Mouse (Mus musculus): ENCODE measurements around the gene Irf9. TPM values are rescaled to one million over a fixed set of nuclear protein-coding genes. Genes with fewer than 3 reads are reported as not detected.

The Irf9 gene
- total and polyA plus RNA-seq, 3 experiments: 31.2 to 64.3 (median 39.6) TPM

DNA sequence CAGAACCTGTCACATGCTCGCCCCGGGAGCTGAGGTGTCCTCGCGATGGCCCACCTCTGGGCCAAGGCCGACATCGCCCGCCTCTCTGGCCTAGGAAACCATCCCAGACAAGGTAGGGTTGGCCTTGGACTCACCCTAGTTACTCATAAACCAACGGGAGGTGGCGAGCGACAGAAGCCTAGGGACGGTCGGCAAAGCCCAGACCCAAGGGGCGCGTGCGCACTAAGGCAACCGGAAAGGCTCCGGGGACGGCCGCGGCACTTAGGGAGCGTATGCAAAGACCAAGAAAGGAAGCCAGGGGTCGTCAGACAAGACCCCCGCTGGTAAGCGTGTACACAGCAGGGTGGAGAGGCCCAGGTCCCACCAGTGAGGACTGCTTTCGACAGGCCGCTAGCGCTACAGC lies 43.6 kb upstream of the Irf9 start, which contains the start of gene Dcaf11:
Gene Dcaf11 (plus strand): TSS at position 208 of the 403 bp plus-strand sequence.
- no peak for TF ChIP-seq TAL1 (conservative IDR thresholded peaks at IDR 0.05; ENCODE audit: low read depth, low read length)
- Histone ChIP-seq H3K36me3 (replicated peaks) (peaks cover 37% of the 10 kb centered on the region), H3K27me3 (ENCODE audit: insufficient read depth, low read length) (no peaks in the 10 kb centered on the region), H3K9me3 (replicated peaks) (no peaks in the 10 kb centered on the region), H3K4me3 (ENCODE audit: low read depth, low read length) (peak within 1 kb of the TSS; percentile 84), H3K4me1 (ENCODE audit: insufficient read depth, low read depth, low read length) (peaks cover 54% of the 10 kb centered on the region)
- ATAC-seq (ENCODE audit: extremely low read depth, insufficient number of reproducible peaks, low FRiP score, poor library complexity, severe bottlenecking) (0 out of 2 replicates have a peak, but pooled peaks have one; percentile 18), DNase-seq (ENCODE audit: low spot score) (peak; percentile 72)

DNA sequence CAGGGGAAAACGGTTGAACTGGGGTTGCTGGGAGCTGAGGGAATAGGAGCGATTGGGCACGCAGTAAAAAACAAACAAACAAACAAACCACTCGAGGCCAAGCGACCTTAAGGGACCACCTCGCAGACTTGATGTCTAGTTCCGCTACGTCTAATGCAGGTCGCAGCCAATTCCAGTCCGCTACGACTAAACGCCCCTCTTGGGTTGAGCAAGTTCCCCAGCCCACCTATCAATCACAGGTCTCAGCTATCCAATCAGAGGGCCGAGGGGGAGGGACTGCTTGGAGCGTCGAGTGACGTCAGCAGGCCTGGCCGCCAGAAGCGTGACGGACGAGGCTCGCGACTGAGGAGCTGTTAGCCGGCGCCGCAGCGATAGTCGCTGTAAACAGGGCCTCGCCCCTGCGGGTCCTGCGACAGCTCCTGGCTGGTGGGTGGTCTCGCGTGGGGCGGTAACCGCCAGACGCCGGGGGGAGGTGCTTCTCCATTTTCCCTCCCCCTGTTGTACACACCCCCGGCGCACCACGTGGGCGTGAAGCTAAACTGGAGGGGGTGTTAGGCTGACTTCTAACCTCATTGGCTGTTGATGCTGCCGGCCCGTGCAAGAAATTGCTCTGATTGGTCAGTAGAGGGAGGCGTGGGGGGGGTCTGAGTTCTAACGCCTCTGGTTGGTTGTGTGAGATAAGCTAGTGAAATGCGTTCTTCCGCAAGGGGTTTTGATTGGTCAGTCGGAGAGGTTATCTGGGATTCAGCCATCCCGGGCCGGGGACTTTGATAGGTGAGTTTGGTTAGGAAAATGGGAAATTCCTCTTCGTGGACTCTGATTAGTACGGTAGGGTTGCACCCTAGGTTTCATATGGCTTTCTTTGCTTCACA lies 42.9 kb upstream of the Irf9 start, which contains the start of gene A730061H03Rik:
Gene A730061H03Rik (minus strand): TSS at position 205 of the 872 bp plus-strand sequence.
- ATAC-seq (ENCODE audit: extremely low read depth, insufficient number of reproducible peaks, low FRiP score, poor library complexity, severe bottlenecking) (peak; percentile 81), DNase-seq (ENCODE audit: low spot score) (peak; percentile 98)
- peak within 1 kb of the TSS; percentile 84 for H3K4me3 ChIP-seq (ENCODE audit: low read depth, low read length)
- no peaks in the 10 kb centered on the region for H3K9me3 ChIP-seq (replicated peaks)
- H3K36me3 ChIP-seq (replicated peaks): peaks cover 43% of the 10 kb centered on the region
- no peaks in the 10 kb centered on the region for H3K27me3 ChIP-seq (ENCODE audit: insufficient read depth, low read length)
- TF ChIP-seq TAL1 (conservative IDR thresholded peaks at IDR 0.05; ENCODE audit: low read depth, low read length) (no peak), POLR2AphosphoS5 (IDR thresholded peaks at IDR 0.05; ENCODE audit: insufficient replicate concordance, low read depth, low read length) (peak; percentile 58; the same call in 1 of the 2 replicates)
- peaks cover 50% of the 10 kb centered on the region for H3K4me1 ChIP-seq (ENCODE audit: insufficient read depth, low read depth, low read length)

DNA sequence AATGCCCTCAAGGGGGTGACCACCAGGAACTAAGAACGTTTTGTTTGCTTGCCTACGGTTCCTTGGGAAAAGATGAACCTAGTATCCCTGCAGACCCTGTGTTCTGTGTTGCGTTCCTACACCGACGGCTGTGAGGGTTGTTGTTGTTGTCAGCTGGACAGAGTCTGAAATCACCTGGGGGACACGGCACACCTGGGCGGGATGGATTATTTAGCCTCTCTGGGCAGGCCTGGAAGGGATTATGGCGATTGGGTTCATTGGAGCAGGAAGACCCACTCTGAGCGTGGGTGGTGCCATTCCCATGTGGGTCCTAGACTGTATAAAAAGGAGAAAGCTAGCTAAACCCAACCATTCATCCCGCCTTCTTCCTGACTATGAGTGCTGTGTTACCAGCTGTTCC lies 41.5 kb upstream of the Irf9 start:
- H3K36me3 ChIP-seq (replicated peaks): peaks cover 57% of the 10 kb centered on the region
- peaks cover 38% of the 10 kb centered on the region for H3K4me1 ChIP-seq (ENCODE audit: insufficient read depth, low read depth, low read length)
- no peaks in the 10 kb centered on the region for H3K9me3 ChIP-seq (replicated peaks)
- ATAC-seq (ENCODE audit: extremely low read depth, insufficient number of reproducible peaks, low FRiP score, poor library complexity, severe bottlenecking) (no peak), DNase-seq (ENCODE audit: low spot score) (no peak)
- no peaks in the 10 kb centered on the region for H3K27me3 ChIP-seq (ENCODE audit: insufficient read depth, low read length)
- no peak for TF ChIP-seq GATA2 (IDR thresholded peaks at IDR 0.05; ENCODE audit: borderline replicate concordance, low read depth, low read length)
- no peak for TF ChIP-seq CTCF (IDR thresholded peaks at IDR 0.05; ENCODE audit: low read depth, low read length)
- no peak for TF ChIP-seq GATA1 (IDR thresholded peaks at IDR 0.05; ENCODE audit: borderline replicate concordance, low read length)
- TF ChIP-seq TAL1 (conservative IDR thresholded peaks at IDR 0.05; ENCODE audit: low read depth, low read length): no peak
- TF ChIP-seq POLR2AphosphoS5 (IDR thresholded peaks at IDR 0.05; ENCODE audit: insufficient replicate concordance, low read depth, low read length): no peak
- H3K4me3 ChIP-seq (ENCODE audit: low read depth, low read length): no peak overlapping the region; the same call in 1 of the 2 replicates

DNA sequence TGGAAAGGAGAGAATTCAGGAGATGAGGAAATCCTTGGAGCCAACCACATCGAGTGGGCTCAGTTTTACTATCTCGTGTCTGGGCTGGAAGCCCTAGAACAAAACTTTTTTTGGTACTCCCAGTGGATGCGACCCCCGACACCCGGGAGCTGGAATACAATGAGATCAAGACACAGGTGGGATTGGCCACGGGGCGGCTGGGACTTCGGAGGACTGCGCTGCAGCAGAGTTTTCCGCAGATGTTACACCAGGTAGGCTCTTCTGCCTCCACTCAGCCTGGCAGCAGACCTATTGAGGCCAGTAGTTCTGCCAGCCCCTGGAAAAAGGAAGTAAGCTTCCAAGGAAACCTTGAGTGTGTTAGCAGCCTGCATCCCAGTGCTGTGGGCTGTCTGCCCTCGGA lies 40.1 kb upstream of the Irf9 start:
- H3K36me3 ChIP-seq (replicated peaks): peaks cover 71% of the 10 kb centered on the region
- H3K27me3 ChIP-seq (ENCODE audit: insufficient read depth, low read length): no peaks in the 10 kb centered on the region
- H3K4me3 ChIP-seq (ENCODE audit: low read depth, low read length): no peak overlapping the region
- TF ChIP-seq CTCF (IDR thresholded peaks at IDR 0.05; ENCODE audit: low read depth, low read length) (no peak), TAL1 (conservative IDR thresholded peaks at IDR 0.05; ENCODE audit: low read depth, low read length) (no peak), GATA2 (IDR thresholded peaks at IDR 0.05; ENCODE audit: borderline replicate concordance, low read depth, low read length) (no peak)
- DNase-seq (ENCODE audit: low spot score) (no peak), ATAC-seq (ENCODE audit: extremely low read depth, insufficient number of reproducible peaks, low FRiP score, poor library complexity, severe bottlenecking) (no peak)
- no peaks in the 10 kb centered on the region for H3K9me3 ChIP-seq (replicated peaks)
- H3K4me1 ChIP-seq (ENCODE audit: insufficient read depth, low read depth, low read length): peaks cover 24% of the 10 kb centered on the region

DNA sequence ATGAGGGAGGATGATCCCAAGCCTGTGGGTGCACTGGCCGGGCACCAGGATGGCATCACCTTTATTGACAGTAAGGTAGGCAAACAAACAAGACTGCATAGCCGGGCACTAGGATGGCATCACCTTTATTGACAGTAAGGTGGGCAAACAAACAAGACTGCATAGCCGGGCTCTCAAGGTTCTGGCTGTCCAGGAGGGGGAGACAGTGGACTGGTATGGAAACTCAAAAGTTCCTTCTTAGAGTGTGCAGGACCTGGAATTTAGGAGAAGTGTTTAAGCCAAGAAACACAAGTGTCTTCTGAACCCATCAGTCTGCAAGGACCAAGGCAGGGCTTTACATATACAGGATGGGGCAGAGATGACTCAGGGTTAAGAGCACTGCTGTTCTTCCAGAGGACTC lies 37.6 kb upstream of the Irf9 start:
- ATAC-seq (ENCODE audit: extremely low read depth, insufficient number of reproducible peaks, low FRiP score, poor library complexity, severe bottlenecking) (no peak), DNase-seq (ENCODE audit: low spot score) (no peak)
- H3K9me3 ChIP-seq (replicated peaks): no peaks in the 10 kb centered on the region
- TF ChIP-seq CTCF (IDR thresholded peaks at IDR 0.05; ENCODE audit: low read depth, low read length): no peak
- TF ChIP-seq GATA1 (IDR thresholded peaks at IDR 0.05; ENCODE audit: borderline replicate concordance, low read length): no peak
- no peak for TF ChIP-seq TAL1 (conservative IDR thresholded peaks at IDR 0.05; ENCODE audit: low read depth, low read length)
- TF ChIP-seq POLR2AphosphoS5 (IDR thresholded peaks at IDR 0.05; ENCODE audit: insufficient replicate concordance, low read depth, low read length): no peak
- TF ChIP-seq GATA2 (IDR thresholded peaks at IDR 0.05; ENCODE audit: borderline replicate concordance, low read depth, low read length): no peak
- no peaks in the 10 kb centered on the region for H3K27me3 ChIP-seq (ENCODE audit: insufficient read depth, low read length)
- no peak overlapping the region for H3K4me3 ChIP-seq (ENCODE audit: low read depth, low read length)
- peaks cover 95% of the 10 kb centered on the region for H3K36me3 ChIP-seq (replicated peaks)
- H3K4me1 ChIP-seq (ENCODE audit: insufficient read depth, low read depth, low read length): peaks cover 24% of the 10 kb centered on the region

DNA sequence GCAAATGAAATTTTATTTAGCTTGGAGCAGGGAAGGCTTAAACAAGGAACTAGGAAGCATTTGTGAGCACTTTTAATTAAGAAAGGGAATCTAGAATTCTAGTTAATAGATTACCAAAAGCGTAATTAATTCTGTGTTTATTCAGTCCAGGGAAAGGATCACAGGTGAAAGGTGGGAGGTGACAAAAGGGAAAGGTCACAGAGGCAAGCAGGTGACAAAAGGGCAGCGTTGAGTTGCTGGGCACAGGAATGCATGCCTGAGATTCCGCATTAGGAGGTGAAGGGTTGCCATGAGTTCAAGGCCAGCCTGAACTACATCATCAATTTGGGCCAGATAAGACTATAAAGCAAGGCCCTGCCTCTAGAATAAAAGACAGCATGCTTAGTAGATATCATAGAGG lies 35.9 kb upstream of the Irf9 start:
- no peaks in the 10 kb centered on the region for H3K9me3 ChIP-seq (replicated peaks)
- no peak for ATAC-seq (ENCODE audit: extremely low read depth, insufficient number of reproducible peaks, low FRiP score, poor library complexity, severe bottlenecking)
- H3K27me3 ChIP-seq (ENCODE audit: insufficient read depth, low read length): no peaks in the 10 kb centered on the region
- peaks cover 28% of the 10 kb centered on the region for H3K4me1 ChIP-seq (ENCODE audit: insufficient read depth, low read depth, low read length)
- no peak for DNase-seq (ENCODE audit: low spot score)
- no peak overlapping the region for H3K4me3 ChIP-seq (ENCODE audit: low read depth, low read length)
- H3K36me3 ChIP-seq (replicated peaks): peaks cover 84% of the 10 kb centered on the region
- no peak for TF ChIP-seq GATA2 (IDR thresholded peaks at IDR 0.05; ENCODE audit: borderline replicate concordance, low read depth, low read length)

DNA sequence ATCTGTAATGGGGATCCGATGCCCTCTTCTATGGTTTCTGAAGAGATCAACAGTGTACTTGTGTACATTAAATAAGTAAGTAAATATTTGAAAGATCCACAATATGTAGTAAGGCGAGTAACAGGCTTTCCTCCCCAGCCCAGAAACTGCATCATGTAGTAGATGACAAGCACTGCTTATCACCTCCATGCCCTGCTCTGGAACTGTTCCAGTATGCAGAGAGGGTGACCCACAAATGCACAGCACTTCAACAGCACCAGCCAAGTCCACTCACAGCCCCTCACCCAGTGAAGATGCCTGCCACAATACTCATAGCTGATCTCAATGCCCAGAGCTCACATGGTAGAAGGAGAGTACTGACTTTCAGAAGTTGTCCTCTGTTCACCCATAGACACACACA lies 32.8 kb upstream of the Irf9 start:
- H3K4me1 ChIP-seq (ENCODE audit: insufficient read depth, low read depth, low read length): peaks cover 27% of the 10 kb centered on the region
- no peak overlapping the region for H3K4me3 ChIP-seq (ENCODE audit: low read depth, low read length)
- no peaks in the 10 kb centered on the region; the same call in 1 of the 2 replicates for H3K27me3 ChIP-seq (ENCODE audit: insufficient read depth, low read length)
- peaks cover 54% of the 10 kb centered on the region for H3K36me3 ChIP-seq (replicated peaks)
- DNase-seq (ENCODE audit: low spot score) (no peak), ATAC-seq (ENCODE audit: extremely low read depth, insufficient number of reproducible peaks, low FRiP score, poor library complexity, severe bottlenecking) (no peak)
- H3K9me3 ChIP-seq (replicated peaks): no peaks in the 10 kb centered on the region
- TF ChIP-seq POLR2AphosphoS5 (IDR thresholded peaks at IDR 0.05; ENCODE audit: insufficient replicate concordance, low read depth, low read length) (no peak), GATA2 (IDR thresholded peaks at IDR 0.05; ENCODE audit: borderline replicate concordance, low read depth, low read length) (no peak), CTCF (IDR thresholded peaks at IDR 0.05; ENCODE audit: low read depth, low read length) (no peak), TAL1 (conservative IDR thresholded peaks at IDR 0.05; ENCODE audit: low read depth, low read length) (no peak), GATA1 (IDR thresholded peaks at IDR 0.05; ENCODE audit: borderline replicate concordance, low read length) (no peak)

Measured in G1E (cell line).